Mouse (Mus musculus): ENCODE measurements around the gene Ddi2.

The Ddi2 gene

GRCm38 (mm10) chr4:141734446-141735205, 11.4 kb upstream of the Ddi2 start:
- H3K4me3 ChIP-seq (replicated peaks; ENCODE audit: low read length) = peak overlapping the region; percentile 72
- H3K27me3 ChIP-seq (ENCODE audit: insufficient read depth, low read length) = no peaks in the 10 kb centered on the region
- no peaks in the 10 kb centered on the region for H3K9me3 ChIP-seq (ENCODE audit: low read length)
- no peaks in the 10 kb centered on the region for H3K36me3 ChIP-seq (ENCODE audit: insufficient read depth, low read length)
- no peak for TF ChIP-seq POU5F1 (IDR thresholded peaks at IDR 0.05; ENCODE audit: borderline replicate concordance, low read length)
- peaks cover 39% of the 10 kb centered on the region for H3K4me1 ChIP-seq (replicated peaks; ENCODE audit: low read depth, low read length)

GRCm38 (mm10) chr4:141731766-141732165, 8.5 kb upstream of the Ddi2 start:
- no peaks in the 10 kb centered on the region for H3K36me3 ChIP-seq (ENCODE audit: insufficient read depth, low read length)
- H3K27me3 ChIP-seq (ENCODE audit: insufficient read depth, low read length) = peaks cover 9% of the 10 kb centered on the region; the same call in 1 of the 2 replicates
- H3K4me1 ChIP-seq (replicated peaks; ENCODE audit: low read depth, low read length) = peaks cover 39% of the 10 kb centered on the region
- no peaks in the 10 kb centered on the region for H3K9me3 ChIP-seq (ENCODE audit: low read length)
- TF ChIP-seq CTCF (conservative IDR thresholded peaks at IDR 0.05; ENCODE audit: low read length) (no peak), POU5F1 (IDR thresholded peaks at IDR 0.05; ENCODE audit: borderline replicate concordance, low read length) (no peak), NANOG (IDR thresholded peaks at IDR 0.05; ENCODE audit: borderline replicate concordance, low read length) (no peak)
- H3K4me3 ChIP-seq (replicated peaks; ENCODE audit: low read length) = no peak overlapping the region

DNA sequence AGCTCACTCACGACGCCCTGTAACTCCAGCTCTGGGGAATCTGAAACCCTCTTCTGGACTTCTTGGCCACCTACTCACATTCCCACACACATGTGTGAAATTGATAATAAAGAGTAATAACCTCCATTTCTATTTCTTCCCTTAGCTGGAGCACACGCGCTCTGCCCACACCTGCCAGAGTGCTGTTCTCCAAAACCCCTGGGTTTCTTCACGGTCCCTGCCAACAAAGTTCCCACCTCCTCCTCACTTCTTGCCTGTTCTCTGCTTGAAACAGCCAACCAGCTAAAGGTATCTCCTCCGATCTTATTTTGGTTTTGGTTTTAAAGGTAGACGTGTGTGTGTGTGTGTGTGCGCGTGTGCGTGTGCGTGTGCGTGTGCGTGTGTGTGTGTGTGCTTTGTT, 7.2 kb upstream of the Ddi2 start:
- Histone ChIP-seq H3K4me3 (replicated peaks; ENCODE audit: low read length) (0 out of 2 replicates have a peak overlapping the region, but pooled peaks have one; percentile 39), H3K4me1 (replicated peaks; ENCODE audit: low read depth, low read length) (peaks cover 38% of the 10 kb centered on the region), H3K36me3 (ENCODE audit: insufficient read depth, low read length) (no peaks in the 10 kb centered on the region), H3K27me3 (ENCODE audit: insufficient read depth, low read length) (peaks cover 9% of the 10 kb centered on the region; the same call in 1 of the 2 replicates), H3K9me3 (ENCODE audit: low read length) (no peaks in the 10 kb centered on the region)
- TF ChIP-seq POU5F1 (IDR thresholded peaks at IDR 0.05; ENCODE audit: borderline replicate concordance, low read length) = no peak
- TF ChIP-seq NANOG (IDR thresholded peaks at IDR 0.05; ENCODE audit: borderline replicate concordance, low read length) = no peak
- no peak for TF ChIP-seq CTCF (conservative IDR thresholded peaks at IDR 0.05; ENCODE audit: low read length)

- Histone ChIP-seq H3K9me3 (ENCODE audit: low read length) (no peaks in the 10 kb centered on the region), H3K4me1 (replicated peaks; ENCODE audit: low read depth, low read length) (peaks cover 39% of the 10 kb centered on the region), H3K27me3 (ENCODE audit: insufficient read depth, low read length) (peaks cover 9% of the 10 kb centered on the region; the same call in 1 of the 2 replicates), H3K36me3 (ENCODE audit: insufficient read depth, low read length) (no peaks in the 10 kb centered on the region), H3K4me3 (replicated peaks; ENCODE audit: low read length) (no peak overlapping the region)
- no peak for TF ChIP-seq CTCF (conservative IDR thresholded peaks at IDR 0.05; ENCODE audit: low read length)
- TF ChIP-seq POU5F1 (IDR thresholded peaks at IDR 0.05; ENCODE audit: borderline replicate concordance, low read length) = no peak
- no peak for TF ChIP-seq NANOG (IDR thresholded peaks at IDR 0.05; ENCODE audit: borderline replicate concordance, low read length)
Observed at GRCm38 (mm10) chr4:141729266-141729665, 6.0 kb upstream of the Ddi2 start.

DNA sequence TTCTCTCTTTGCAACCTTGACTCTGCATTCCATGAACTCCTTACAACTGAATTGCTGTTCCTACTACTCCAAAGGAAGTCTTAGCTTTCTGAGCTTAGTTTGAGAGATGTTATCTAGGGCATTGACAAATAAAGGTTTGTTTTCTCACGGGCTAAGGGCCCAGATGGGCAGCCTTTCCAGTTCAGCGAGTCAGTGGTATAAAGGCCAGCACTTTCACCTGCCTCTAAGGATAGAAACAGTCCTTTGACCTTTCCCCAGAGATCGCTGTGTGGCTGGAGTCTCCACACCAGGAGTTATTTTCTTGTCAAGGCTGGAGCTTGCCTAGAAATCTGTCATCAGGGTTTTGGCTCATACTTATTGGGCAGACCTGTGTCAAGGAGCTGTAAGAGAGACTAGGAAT, 2.5 kb upstream of the Ddi2 start:
- Histone ChIP-seq H3K27me3 (ENCODE audit: insufficient read depth, low read length) (peaks cover 9% of the 10 kb centered on the region; the same call in 1 of the 2 replicates), H3K4me3 (replicated peaks; ENCODE audit: low read length) (no peak overlapping the region), H3K36me3 (ENCODE audit: insufficient read depth, low read length) (peaks cover 13% of the 10 kb centered on the region), H3K9me3 (ENCODE audit: low read length) (no peaks in the 10 kb centered on the region), H3K4me1 (replicated peaks; ENCODE audit: low read depth, low read length) (peaks cover 42% of the 10 kb centered on the region)
- TF ChIP-seq POU5F1 (IDR thresholded peaks at IDR 0.05; ENCODE audit: borderline replicate concordance, low read length) = no peak
- no peak for TF ChIP-seq CTCF (conservative IDR thresholded peaks at IDR 0.05; ENCODE audit: low read length)
- TF ChIP-seq NANOG (IDR thresholded peaks at IDR 0.05; ENCODE audit: borderline replicate concordance, low read length) = no peak

DNA sequence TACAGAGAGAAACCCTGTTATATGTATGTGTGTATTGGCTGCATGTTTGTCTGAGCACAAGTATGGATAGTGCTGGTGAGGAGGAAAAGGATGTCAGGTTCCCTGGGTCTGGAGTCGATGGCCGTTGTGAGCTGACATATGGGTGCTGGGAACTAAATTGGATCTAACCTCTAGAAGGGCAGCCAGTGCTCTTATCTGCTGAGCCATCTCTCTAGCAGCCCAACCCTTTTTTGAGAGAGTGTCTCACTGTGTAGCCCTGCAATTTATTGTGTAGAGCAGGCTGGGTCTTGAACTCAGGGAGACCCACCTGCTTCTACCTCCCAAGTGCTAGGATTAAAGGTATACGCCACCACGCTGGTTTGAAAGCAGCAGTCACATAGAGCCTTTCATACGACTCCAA, 2.1 kb upstream of the Ddi2 start:
- Histone ChIP-seq H3K4me1 (replicated peaks; ENCODE audit: low read depth, low read length) (peaks cover 43% of the 10 kb centered on the region), H3K27me3 (ENCODE audit: insufficient read depth, low read length) (peaks cover 9% of the 10 kb centered on the region; the same call in 1 of the 2 replicates), H3K9me3 (ENCODE audit: low read length) (no peaks in the 10 kb centered on the region), H3K4me3 (replicated peaks; ENCODE audit: low read length) (no peak overlapping the region), H3K36me3 (ENCODE audit: insufficient read depth, low read length) (peaks cover 17% of the 10 kb centered on the region)
- TF ChIP-seq POU5F1 (IDR thresholded peaks at IDR 0.05; ENCODE audit: borderline replicate concordance, low read length) (no peak), CTCF (conservative IDR thresholded peaks at IDR 0.05; ENCODE audit: low read length) (no peak), NANOG (IDR thresholded peaks at IDR 0.05; ENCODE audit: borderline replicate concordance, low read length) (no peak)

GRCm38 (mm10) chr4:141724594-141724993, 1.4 kb upstream of the Ddi2 start:
- Histone ChIP-seq H3K36me3 (ENCODE audit: insufficient read depth, low read length) (peaks cover 24% of the 10 kb centered on the region), H3K4me1 (replicated peaks; ENCODE audit: low read depth, low read length) (peaks cover 47% of the 10 kb centered on the region), H3K27me3 (ENCODE audit: insufficient read depth, low read length) (peaks cover 9% of the 10 kb centered on the region; the same call in 1 of the 2 replicates), H3K4me3 (replicated peaks; ENCODE audit: low read length) (no peak overlapping the region), H3K9me3 (ENCODE audit: low read length) (no peaks in the 10 kb centered on the region)
- TF ChIP-seq CTCF (conservative IDR thresholded peaks at IDR 0.05; ENCODE audit: low read length) (no peak), NANOG (IDR thresholded peaks at IDR 0.05; ENCODE audit: borderline replicate concordance, low read length) (no peak), POU5F1 (IDR thresholded peaks at IDR 0.05; ENCODE audit: borderline replicate concordance, low read length) (no peak)

DNA sequence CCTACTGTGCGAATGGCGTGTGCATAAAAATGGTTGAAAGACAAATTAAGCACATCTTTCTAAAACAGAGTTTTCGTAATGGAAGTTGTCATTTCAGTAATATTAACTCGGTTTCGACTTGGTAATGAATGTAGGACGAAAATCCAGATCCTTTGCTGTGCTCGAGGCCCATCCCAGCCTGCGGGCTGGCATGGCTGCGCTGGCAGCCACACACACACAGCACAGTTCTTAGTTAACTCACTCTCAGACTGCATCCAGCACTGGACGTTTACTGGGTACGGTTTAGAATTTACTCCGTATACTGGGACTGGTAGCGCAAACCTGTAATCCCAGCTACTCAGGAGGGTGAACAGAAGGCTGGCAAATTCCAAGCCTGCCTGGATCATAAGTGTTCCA, 452 bp upstream of the Ddi2 start:
- Histone ChIP-seq H3K9me3 (ENCODE audit: low read length) (no peaks in the 10 kb centered on the region), H3K27me3 (ENCODE audit: insufficient read depth, low read length) (peaks cover 4% of the 10 kb centered on the region; the same call in 1 of the 2 replicates), H3K4me1 (replicated peaks; ENCODE audit: low read depth, low read length) (peaks cover 56% of the 10 kb centered on the region), H3K36me3 (ENCODE audit: insufficient read depth, low read length) (peaks cover 28% of the 10 kb centered on the region), H3K4me3 (replicated peaks; ENCODE audit: low read length) (peak overlapping the region; percentile 94)
- no peak for TF ChIP-seq NANOG (IDR thresholded peaks at IDR 0.05; ENCODE audit: borderline replicate concordance, low read length)
- TF ChIP-seq CTCF (conservative IDR thresholded peaks at IDR 0.05; ENCODE audit: low read length) = no peak
- TF ChIP-seq POU5F1 (IDR thresholded peaks at IDR 0.05; ENCODE audit: borderline replicate concordance, low read length) = no peak

Data from E14TG2a.4 (cell line).